Mouse (Mus musculus) lung, postnatal 4 days (tissue): ENCODE results near the gene Pms1.

ENCODE experiments used
- DNase-seq, 2 experiments: peaks; one replicate each; pipeline ENCODE4 v3.0.0; 2021

Pms1 gene

DNA sequence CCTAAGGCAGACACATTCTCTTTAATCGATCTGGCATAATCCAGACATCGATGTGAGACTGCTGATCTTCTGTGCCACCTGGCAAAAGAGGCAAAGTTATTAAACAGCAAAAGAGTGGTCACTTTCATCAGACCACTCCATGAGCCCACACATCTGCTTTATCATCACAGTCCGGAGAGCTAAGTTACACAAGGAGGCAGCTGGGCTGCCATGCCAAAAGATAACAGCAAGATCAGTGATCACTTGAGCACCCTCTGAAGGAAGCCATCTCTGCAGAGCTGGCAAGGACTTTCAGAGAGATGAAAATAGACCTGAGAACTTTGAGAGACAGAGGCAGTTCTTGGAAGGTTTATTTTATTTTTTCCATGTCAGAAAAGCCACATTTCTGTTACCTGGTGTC lies 102.3 kb downstream of the Pms1 start:
- DNase-seq = no peak

DNA sequence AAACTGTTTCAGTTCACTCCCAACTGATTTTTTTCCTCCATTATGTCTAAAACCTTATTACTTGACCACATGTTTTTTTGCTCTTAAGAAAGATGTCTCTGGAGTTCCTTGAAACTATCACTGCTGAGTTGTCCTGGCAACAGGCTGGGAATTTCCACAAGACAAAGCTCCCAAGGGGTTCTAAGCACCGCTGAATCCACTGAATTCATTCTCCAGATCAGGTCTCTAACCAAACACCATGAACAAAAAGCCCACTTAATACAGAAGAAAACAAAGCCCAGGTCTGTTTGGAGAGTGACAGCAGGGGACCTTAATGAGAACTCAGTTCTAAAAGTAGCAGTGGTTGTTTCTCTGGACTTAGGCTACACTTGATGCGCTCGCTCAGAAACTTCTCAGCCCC lies 105.6 kb downstream of the Pms1 start:
- no peak for DNase-seq

DNA sequence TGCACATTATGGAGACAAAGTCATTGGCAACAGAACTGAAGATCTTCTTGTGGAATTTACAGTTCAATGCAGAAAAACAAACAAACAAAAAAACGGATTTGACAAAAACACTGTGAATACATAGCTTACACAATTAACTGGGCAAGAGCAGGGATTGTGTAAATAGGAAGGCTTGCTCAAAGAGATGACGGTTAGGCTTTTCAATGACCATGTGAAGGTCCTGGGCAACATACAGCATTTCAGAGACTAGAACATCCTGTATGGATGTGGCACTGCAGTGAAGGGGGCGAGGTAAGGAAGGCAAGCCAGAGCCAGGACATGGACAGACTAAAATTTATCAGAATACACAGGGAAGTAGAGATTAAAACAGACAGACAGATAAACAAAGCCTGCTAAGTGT lies 107.2 kb downstream of the Pms1 start:
- no peak for DNase-seq

DNA sequence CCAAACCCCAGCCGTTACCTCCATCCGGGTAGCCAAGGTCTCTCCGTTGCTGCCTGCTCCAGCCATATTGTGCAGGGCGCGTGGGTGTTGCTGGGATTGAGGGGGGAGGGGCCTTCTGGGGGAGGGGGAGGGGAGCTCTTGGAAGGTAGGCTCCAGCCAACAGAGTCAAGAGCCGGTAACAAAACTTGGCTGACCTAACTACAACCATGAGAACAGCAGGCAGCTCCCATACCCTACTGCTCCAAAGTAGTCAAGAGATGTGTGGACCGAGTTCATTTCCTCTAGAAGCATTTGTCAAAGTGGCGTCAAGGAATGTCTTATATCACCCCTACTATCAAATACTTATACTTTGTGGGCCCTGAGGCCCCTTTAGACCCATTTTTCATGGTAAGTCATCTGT lies 109.3 kb downstream of the Pms1 start, which contains the start of gene 1700019A02Rik:
TSS of gene 1700019A02Rik (minus strand) at position 101 of the 400 bp plus-strand sequence.
- DNase-seq = no peak

DNA sequence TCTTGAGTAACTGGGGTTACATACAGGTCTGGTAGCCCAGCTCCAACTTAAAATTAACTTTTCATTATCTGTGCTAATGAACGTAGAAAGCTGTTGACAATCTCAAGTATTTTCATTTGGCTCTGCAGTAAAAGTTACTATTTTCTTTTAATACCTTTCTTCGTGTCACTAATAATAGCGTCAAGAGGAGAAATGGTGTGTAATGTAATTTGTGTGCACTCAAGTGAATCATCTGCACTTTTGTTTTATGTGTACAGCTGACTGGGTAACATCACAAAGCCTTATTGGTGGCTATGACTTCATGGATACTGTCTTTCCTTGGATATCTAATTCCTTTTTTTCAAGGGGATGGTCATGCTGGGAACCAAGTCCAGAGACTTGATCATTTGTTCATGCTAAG lies 110.5 kb downstream of the Pms1 start:
- DNase-seq = no peak

DNA sequence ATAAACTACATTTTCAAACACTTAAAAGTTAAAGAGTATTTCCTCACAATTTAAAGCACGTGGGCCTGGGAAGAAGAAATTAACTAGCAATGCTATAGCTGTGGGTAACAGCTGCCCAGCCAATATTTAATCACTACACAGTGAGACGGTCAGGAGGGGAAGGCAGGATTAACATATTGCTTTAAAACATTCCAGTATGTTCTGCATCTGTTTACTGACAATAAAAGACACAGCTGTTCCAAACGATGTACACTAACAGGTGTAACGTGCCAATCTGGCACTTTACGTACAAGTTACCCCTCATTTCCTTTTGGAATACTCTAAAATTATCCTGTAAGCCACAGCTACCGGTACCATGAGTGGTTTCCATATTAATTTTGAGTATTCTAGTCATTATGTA lies 139.1 kb downstream of the Pms1 start:
- no peak for DNase-seq
